Mouse (Mus musculus): ENCODE data around the gene Cenpx.

Cenpx gene

GRCm38 (mm10) chr11:120713580-120714518 is at the start of gene Cenpx, which contains the start of gene Lrrc45:
Gene Cenpx (minus strand): TSS chr11:120713738.
Gene Lrrc45 (plus strand): TSS chr11:120713925.
- peak; percentile 99 for DNase-seq

DNA sequence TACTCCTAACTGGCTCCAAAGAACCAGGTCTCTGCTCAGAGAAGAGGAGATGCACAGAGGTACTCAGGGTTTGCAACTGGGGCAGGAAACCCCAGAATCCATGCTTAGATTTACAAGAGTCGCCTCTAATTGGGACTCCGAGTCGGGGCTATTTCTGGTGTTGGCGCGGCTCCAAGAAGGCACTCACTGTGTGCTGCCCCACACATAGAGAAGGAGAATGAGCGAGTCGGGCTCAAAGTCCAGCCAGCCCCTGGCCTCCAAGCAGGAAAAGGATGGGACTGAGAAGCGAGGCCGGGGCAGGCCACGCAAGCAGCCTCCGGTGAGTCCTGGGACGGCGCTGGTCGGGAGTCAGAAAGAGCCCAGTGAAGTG is 49.1 kb upstream of the Cenpx start, which contains the start of gene Hmga1b:
Gene Hmga1b, plus strand, starts transcription at position 123 of the 370 bp plus-strand sequence.
- DNase-seq = peak; percentile 28

GRCm38 (mm10) chr11:120761811-120762671 is 48.5 kb upstream of the Cenpx start:
- peak; percentile 20 for DNase-seq

- no peak for DNase-seq
These were observed 46.7 kb upstream of the Cenpx start for GRCm38 (mm10) chr11:120760236-120760635.

DNA sequence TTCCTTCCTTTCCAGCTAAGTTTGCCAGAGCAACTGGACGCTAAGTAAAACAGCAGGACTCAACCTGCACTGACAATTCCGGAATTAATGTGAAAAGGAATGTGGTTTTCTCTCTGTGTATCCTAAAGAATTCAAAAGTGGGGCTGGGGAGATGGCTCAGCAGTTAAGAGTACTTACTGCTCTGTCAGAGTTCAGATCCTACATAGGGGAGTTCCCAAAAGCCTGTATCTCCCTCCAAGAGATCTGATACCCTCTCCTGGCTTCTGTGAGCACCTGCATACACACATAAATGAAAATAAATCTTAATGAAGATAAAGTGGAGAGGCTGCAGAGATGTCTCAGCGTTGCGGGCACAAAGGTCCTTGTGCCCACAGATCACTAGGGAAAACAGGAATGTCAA is 38.1 kb upstream of the Cenpx start:
- DNase-seq = no peak

DNA sequence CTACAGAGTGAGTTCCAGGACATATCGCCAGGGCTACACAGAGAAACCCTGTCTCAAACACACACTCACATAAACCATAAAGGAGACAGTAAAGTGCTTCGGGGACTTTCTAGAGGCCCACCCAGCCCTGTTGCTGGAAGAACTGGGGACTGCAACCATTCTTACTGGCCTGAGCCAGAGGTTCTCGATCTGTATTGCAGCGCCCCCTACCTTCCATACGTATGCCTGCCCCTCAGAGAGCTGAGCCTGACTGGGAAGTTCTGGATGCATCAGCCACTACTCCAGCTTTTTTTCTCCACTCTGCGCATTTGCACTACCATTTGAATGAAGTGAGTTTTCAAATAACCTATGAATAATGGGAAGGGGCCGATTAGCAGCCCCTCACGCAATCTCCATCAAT is 35.9 kb upstream of the Cenpx start:
- peak; percentile 46 for DNase-seq

- DNase-seq = no peak
These were observed 34.4 kb upstream of the Cenpx start for GRCm38 (mm10) chr11:120747974-120748373.

DNA sequence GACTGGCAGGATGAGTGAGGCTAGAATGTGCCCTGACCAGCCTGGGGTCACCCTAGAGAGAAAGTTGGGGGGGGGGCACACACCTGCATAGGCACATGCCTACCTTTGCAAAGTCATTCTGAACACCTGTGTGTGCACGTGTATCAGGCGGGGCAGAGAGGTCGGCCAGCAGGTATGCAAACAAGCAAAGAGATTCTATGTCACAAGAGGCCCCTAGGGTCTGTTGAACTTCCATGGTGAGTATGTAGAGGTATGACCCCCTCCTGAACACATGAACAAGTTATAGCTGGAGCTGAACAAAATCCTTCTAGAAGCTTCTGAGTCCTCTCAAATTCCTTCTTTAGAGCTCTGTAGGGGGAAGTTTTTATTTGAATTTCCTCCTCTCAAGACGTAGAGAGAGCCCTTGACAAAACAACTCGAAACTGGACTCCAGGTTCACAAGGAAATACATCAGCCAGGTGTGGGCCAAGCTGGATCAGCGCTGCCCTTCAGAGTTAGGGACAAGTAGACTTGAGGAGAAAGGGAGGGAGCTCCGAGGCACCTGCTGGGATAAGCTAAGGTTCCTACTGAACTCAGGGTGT is 30.7 kb upstream of the Cenpx start:
- no peak for DNase-seq

DNA sequence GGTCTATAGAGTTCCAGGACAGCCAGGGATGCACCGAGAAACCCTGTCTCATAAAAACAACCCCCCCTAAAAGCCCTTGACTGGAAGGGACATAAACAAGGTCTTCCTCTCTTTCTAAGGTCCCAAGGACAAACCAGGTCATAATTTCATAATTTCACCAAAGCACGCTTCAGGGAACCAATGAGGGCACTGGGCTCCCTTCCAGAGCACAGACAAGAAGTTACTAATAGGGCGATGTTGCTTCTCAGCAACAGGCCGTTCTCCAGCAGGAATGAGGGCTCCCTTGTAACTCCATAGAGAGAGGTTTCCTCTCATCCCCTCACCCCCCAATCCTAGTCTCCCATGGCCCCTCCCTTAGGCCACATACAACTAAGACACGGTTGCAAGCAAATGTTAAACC is 27.4 kb upstream of the Cenpx start:
- DNase-seq = no peak

GRCm38 (mm10) chr11:120736424-120736823 is 22.9 kb upstream of the Cenpx start:
- DNase-seq = no peak

DNA sequence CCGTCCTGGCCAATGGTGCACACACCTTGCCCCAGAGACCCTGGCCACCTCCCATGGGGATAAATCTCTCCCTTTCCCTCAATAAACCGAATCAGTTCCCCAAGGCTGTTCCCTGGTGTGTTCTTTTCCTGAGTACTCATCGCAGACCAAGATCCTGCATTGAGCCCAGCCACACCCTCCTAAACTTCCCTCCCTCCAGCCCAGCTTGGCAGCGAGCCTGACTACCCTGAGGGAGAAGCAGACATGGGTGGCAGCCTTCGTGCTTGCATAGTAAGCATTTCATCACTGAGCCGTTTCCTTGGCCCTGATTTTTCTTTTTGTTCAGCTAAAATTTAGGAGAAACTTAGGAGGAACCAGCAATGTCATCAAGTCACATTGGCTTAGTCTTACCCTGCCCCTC is 20.0 kb upstream of the Cenpx start:
- DNase-seq = no peak

- no peak for DNase-seq
These were observed 18.5 kb upstream of the Cenpx start, which contains the start of gene Cbr2 for GRCm38 (mm10) chr11:120731858-120732680. Gene Cbr2 (minus strand): TSS chr11:120732114.

GRCm38 (mm10) chr11:120731395-120731794 is 17.9 kb upstream of the Cenpx start:
- DNase-seq = no peak

GRCm38 (mm10) chr11:120730331-120730870 is 16.9 kb upstream of the Cenpx start:
- DNase-seq = no peak

DNA sequence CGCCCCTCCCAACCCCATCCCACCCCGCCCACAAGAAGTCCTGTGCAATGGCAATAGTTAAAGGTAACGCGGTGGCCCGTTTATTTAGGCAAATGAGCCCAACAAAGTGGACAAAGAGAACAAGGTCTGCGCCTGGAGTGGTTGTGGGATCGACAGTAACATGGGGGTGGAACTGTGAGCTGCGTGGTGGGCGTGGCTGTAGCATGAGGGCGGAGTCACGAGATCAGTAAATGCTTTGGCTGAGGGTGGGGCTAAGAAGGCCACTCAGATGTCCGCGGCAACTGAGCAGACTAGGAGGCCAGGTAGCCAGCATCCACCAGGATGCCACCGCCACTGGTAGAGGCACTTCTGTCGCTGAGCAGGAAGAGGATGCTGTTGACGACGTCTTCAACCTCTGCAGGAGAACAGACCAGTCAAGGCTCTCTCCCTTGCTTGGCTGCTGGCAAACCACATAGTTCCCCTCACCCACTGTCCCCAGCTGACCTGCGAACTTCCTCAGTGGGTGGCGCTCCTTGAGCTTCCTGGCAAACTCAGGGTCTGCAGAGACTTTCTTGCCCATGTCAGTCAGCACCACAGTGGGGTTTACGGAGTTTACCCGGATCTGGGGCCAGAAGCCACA is 16.0 kb upstream of the Cenpx start:
- peak; percentile 71 for DNase-seq

- no peak for DNase-seq
These were observed 15.1 kb upstream of the Cenpx start for GRCm38 (mm10) chr11:120728530-120729240.

DNA sequence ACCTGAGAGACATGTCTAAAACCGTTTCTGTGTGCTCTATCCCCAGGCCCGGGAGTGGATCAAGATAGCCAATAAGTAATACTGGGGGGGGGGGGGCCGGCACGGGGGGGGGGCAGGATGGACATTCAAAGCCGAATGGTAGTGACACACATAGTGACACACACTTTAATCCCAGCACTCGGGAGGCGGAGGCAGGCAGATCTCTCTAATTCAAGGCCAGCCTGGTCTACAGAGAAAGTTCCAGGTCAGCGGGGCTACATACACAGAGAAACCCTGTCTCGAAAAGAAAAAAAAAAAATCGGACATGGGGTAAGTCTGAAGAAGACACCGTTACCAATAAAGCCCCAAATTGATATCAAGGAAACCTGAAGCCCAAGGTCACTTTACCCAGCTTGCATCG is 14.0 kb upstream of the Cenpx start:
- no peak for DNase-seq

- peak; percentile 94 for DNase-seq
These were observed 13.6 kb upstream of the Cenpx start, which contains the start of gene Dcxr for GRCm38 (mm10) chr11:120727169-120727527. Gene Dcxr (minus strand): TSS chr11:120727281.

GRCm38 (mm10) chr11:120726243-120727168 is 13.0 kb upstream of the Cenpx start:
- no peak for DNase-seq

GRCm38 (mm10) chr11:120723509-120723908 is 10.0 kb upstream of the Cenpx start:
- no peak for DNase-seq
